Mouse (Mus musculus) intestine, postnatal 0 days (tissue): ENCODE results near the gene Stc2. TPM values are rescaled to one million over a fixed set of nuclear protein-coding genes. Genes with fewer than 3 reads are reported as not detected.

Experiments
- ATAC-seq: fragments of 200-750 bp; cut with Nextera tagmentation; 2 replicates; pipeline ENCODE4 v1.8.0; 2017; ENCODE audit warnings: mild to moderate bottlenecking, moderate TSS enrichment, moderate library complexity
- H3K27ac ChIP-seq: fragments of 300-500 bp; sonication (generic); 2 replicates; pipeline ENCODE4 v1.5.1; 2014; ENCODE audit warnings: mild to moderate bottlenecking, low read depth, low read length, moderate library complexity
- H3K27me3 ChIP-seq: fragments of 300-500 bp; sonication (generic); replicated peaks from 2 replicates; pipeline ENCODE4 v1.6.1; 2014; ENCODE audit warnings: low read length, mixed read lengths; ENCODE audit not compliant: control insufficient read depth, insufficient read depth
- H3K36me3 ChIP-seq: fragments of 300-500 bp; sonication (generic); 2 replicates; pipeline ENCODE4 v1.6.1; 2014; ENCODE audit warnings: mild to moderate bottlenecking, moderate library complexity; ENCODE audit not compliant: control insufficient read depth, insufficient read depth
- H3K4me1 ChIP-seq: fragments of 300-500 bp; sonication (generic); replicated peaks from 2 replicates; pipeline ENCODE4 v1.6.1; 2014; ENCODE audit warnings: antibody characterized with exemption, low read length, mixed read lengths; ENCODE audit not compliant: control insufficient read depth, insufficient read depth
- H3K4me2 ChIP-seq: fragments of 300-500 bp; sonication (generic); replicated peaks from 2 replicates; pipeline ENCODE4 v1.6.1; 2014; ENCODE audit warnings: low read depth, mild to moderate bottlenecking, moderate library complexity
- H3K4me3 ChIP-seq: fragments of 300-500 bp; sonication (generic); 2 replicates; pipeline ENCODE4 v1.5.1; 2014; ENCODE audit warnings: low read depth, low read length
- H3K9ac ChIP-seq: fragments of 300-500 bp; sonication (generic); 2 replicates; pipeline ENCODE4 v1.6.1; 2014; ENCODE audit warnings: mild to moderate bottlenecking, low read depth, low read length
- H3K9me3 ChIP-seq: fragments of 300-500 bp; sonication (generic); 2 replicates; pipeline ENCODE4 v1.6.1; 2016; ENCODE audit warnings: mixed run types; ENCODE audit not compliant: control insufficient read depth
- CTCF ChIP-seq: sonication (generic); IDR thresholded peaks from 2 replicates; pipeline ENCODE4 v1.5.1; 2016; ENCODE audit warnings: low read depth, mild to moderate bottlenecking, control low read depth, antibody characterized with exemption, moderate library complexity
- WGBS: fragments of 180-500 bp; shearing (Covaris S2); extraction: QIAGEN DNeasy Blood & Tissue Kit; methylation state at CpG from one replicate; pipeline ENCODE4 v1.1.7; 2014; 5-methylcytosine and 5-hydroxymethylcytosine counted together
- polyA plus RNA-seq: library from polyadenylated mRNA; unstranded; fragments of >200 nt; fragmentation: Nextera tagmentation; extraction: Ambion mirVana; gene quantifications from 2 replicates; pipeline ENCODE4 v1.2.1, GENCODE M21; 2015

Gene Stc2
- polyA plus RNA-seq, result 8.8 and 9.4 TPM in 2 replicates

GRCm38 (mm10) chr11:31369648-31370286 is at the start of gene Stc2:
TSS of gene Stc2 (minus strand) at chr11:31370074.
- Histone ChIP-seq H3K4me2 (peak within 1 kb of the TSS; percentile 94), H3K9me3 (no peaks in the 10 kb centered on the region), H3K27me3 (peaks cover 8% of the 10 kb centered on the region; the same call in 1 of the 2 replicates), H3K36me3 (0 out of 2 replicates have a peak, but pooled peaks cover 3% of the 10 kb centered on the region), H3K4me3 (peak within 1 kb of the TSS; percentile 56), H3K9ac (peak within 1 kb of the TSS; percentile 48), H3K4me1 (peaks cover 3% of the 10 kb centered on the region; the same call in 1 of the 2 replicates), H3K27ac (0 out of 2 replicates have a peak within 1 kb of the TSS, but pooled peaks have one; percentile 21)
- no peak for TF ChIP-seq CTCF
- WGBS, result under 1% methylated on average over 51 of the region's 51 CpGs
- peak; percentile 59 for ATAC-seq

DNA sequence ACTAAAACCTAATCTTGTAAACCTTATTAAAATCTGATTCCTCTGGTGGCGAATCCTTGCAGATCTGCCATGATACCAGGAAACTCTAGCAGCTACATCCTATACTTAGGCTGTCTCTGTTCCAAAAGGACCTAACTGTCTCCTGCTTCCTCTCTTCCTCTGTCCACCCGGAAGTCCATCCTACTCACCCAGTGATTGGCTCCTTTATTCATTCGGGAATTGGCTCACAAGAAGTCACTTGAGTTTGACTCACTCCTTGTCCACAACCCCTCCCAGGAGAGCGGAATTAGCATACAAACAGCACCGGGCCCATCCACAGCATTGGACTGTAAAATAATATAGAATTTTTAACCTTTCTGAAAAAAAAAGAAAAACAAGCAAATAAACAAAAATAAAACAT is 47.2 kb upstream of the Stc2 start:
- Histone ChIP-seq H3K4me1 (no peaks in the 10 kb centered on the region), H3K9me3 (0 out of 2 replicates have a peak, but pooled peaks cover 2% of the 10 kb centered on the region), H3K4me2 (no peak overlapping the region), H3K27ac (no peak overlapping the region), H3K27me3 (no peaks in the 10 kb centered on the region), H3K36me3 (no peaks in the 10 kb centered on the region), H3K9ac (no peak overlapping the region), H3K4me3 (no peak overlapping the region)
- no peak for TF ChIP-seq CTCF
- no peak for ATAC-seq
- WGBS, result 83% methylated on average over 5 of the region's 5 CpGs

GRCm38 (mm10) chr11:31412376-31412775 is 42.5 kb upstream of the Stc2 start:
- Histone ChIP-seq H3K9ac (no peak overlapping the region), H3K4me3 (no peak overlapping the region), H3K4me1 (no peaks in the 10 kb centered on the region), H3K36me3 (no peaks in the 10 kb centered on the region), H3K4me2 (no peak overlapping the region), H3K27me3 (no peaks in the 10 kb centered on the region), H3K9me3 (no peaks in the 10 kb centered on the region), H3K27ac (no peak overlapping the region)
- ATAC-seq, result no peak
- 78% methylated on average over 3 of the region's 3 CpGs for WGBS
- no peak for TF ChIP-seq CTCF

GRCm38 (mm10) chr11:31406736-31407135 is 36.9 kb upstream of the Stc2 start:
- Histone ChIP-seq H3K27ac (no peak overlapping the region), H3K9me3 (no peaks in the 10 kb centered on the region), H3K27me3 (no peaks in the 10 kb centered on the region), H3K4me1 (no peaks in the 10 kb centered on the region), H3K36me3 (no peaks in the 10 kb centered on the region), H3K9ac (no peak overlapping the region), H3K4me3 (no peak overlapping the region), H3K4me2 (no peak overlapping the region)
- WGBS, result 86% methylated on average over 1 of the region's 1 CpGs
- no peak for ATAC-seq
- no peak for TF ChIP-seq CTCF

- Histone ChIP-seq H3K4me1 (no peaks in the 10 kb centered on the region), H3K27ac (no peak overlapping the region), H3K27me3 (no peaks in the 10 kb centered on the region), H3K4me2 (no peak overlapping the region), H3K9ac (no peak overlapping the region), H3K4me3 (no peak overlapping the region), H3K9me3 (no peaks in the 10 kb centered on the region), H3K36me3 (no peaks in the 10 kb centered on the region)
- 88% methylated on average over 1 of the region's 1 CpGs for WGBS
- ATAC-seq, result no peak
- TF ChIP-seq CTCF, result no peak
Observed at GRCm38 (mm10) chr11:31403080-31403479, 33.2 kb upstream of the Stc2 start.

DNA sequence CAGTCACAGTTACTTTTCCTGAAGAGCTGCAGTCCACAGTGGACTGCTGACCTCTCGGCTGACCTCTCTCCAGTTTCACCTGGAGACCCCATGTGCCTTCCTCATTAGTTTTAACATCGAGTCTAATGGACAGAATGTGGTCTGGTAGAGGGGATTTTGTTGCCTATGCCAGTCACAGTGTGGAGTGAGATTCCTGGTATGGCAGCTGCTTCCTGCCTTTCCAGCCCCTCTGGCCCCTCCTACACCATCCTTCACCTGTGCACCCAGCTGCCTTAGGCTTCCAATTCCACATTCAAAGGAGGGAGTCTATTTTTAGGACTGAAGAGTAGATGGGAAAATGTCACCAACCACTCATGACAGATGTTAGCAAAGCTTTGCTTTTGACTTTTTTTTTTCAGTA is 28.7 kb upstream of the Stc2 start:
- Histone ChIP-seq H3K4me2 (no peak overlapping the region), H3K36me3 (no peaks in the 10 kb centered on the region), H3K9me3 (no peaks in the 10 kb centered on the region), H3K27me3 (no peaks in the 10 kb centered on the region), H3K27ac (no peak overlapping the region), H3K9ac (no peak overlapping the region), H3K4me1 (no peaks in the 10 kb centered on the region), H3K4me3 (no peak overlapping the region)
- WGBS, result 73% methylated on average over 2 of the region's 2 CpGs
- TF ChIP-seq CTCF, result no peak
- no peak for ATAC-seq
